Mouse (Mus musculus) kidney, adult 2 months (tissue): ENCODE results near the gene Cdc5l. TPM values are rescaled to one million over a fixed set of nuclear protein-coding genes. Genes with fewer than 3 reads are reported as not detected.

ENCODE experiments used
- DNase-seq: peaks from one replicate; pipeline ENCODE4 v3.0.0; 2021
- H3K27ac ChIP-seq: fragments of 200-500 bp; 2 replicates; pipeline ENCODE4 v1.5.1; 2012; ENCODE audit warnings: low read depth, low read length, control low read depth, inconsistent platforms; ENCODE audit not compliant: insufficient read depth
- H3K27me3 ChIP-seq: fragments of 200-500 bp; replicated peaks from 2 replicates; pipeline ENCODE4 v1.6.1; 2012; ENCODE audit warnings: mild to moderate bottlenecking, moderate library complexity, low read length, inconsistent platforms; ENCODE audit not compliant: control insufficient read depth, insufficient read depth
- H3K36me3 ChIP-seq: fragments of 200-500 bp; 2 replicates; pipeline ENCODE4 v1.6.1; 2012; ENCODE audit warnings: mild to moderate bottlenecking, moderate library complexity, low read length, inconsistent platforms; ENCODE audit not compliant: control insufficient read depth, insufficient read depth
- H3K4me1 ChIP-seq: fragments of 200-500 bp; 2 replicates; pipeline ENCODE4 v1.6.1; 2011; ENCODE audit warnings: low read length; ENCODE audit not compliant: control insufficient read depth, insufficient read depth
- H3K4me3 ChIP-seq: fragments of 200-500 bp; 2 replicates; pipeline ENCODE4 v1.5.1; 2011; ENCODE audit warnings: mild to moderate bottlenecking, low read depth, low read length, control low read depth; ENCODE audit not compliant: insufficient read depth
- CTCF ChIP-seq: fragments of 200-500 bp; conservative IDR thresholded peaks from 2 replicates; pipeline ENCODE4 v1.5.1; 2011; ENCODE audit warnings: low read depth, mild to moderate bottlenecking, control low read depth, low read length, moderate library complexity, mixed read lengths; ENCODE audit not compliant: insufficient read depth, insufficient read length
- POLR2A ChIP-seq: fragments of 200-500 bp; IDR thresholded peaks from one replicate; pipeline ENCODE4 v1.6.1; 2011; ENCODE audit warnings: low read depth, low read length, control low read depth
- WGBS: fragments of 180-500 bp; shearing (Covaris S2); methylation state at CpG from one replicate; pipeline ENCODE4 v1.1.7; 2018; 5-methylcytosine and 5-hydroxymethylcytosine counted together
- polyA plus RNA-seq: library from polyadenylated mRNA; depleted of rRNA; stranded (reverse); fragments of >200 nt; gene quantifications from 2 replicates; pipeline ENCODE4 v1.2.3, GENCODE M21; 2012

Cdc5l gene
- polyA plus RNA-seq, 1 experiment = 10.9 TPM

- Histone ChIP-seq H3K27ac (no peak overlapping the region), H3K4me1 (no peaks in the 10 kb centered on the region; the same call in 1 of the 2 replicates), H3K4me3 (no peak overlapping the region), H3K27me3 (no peaks in the 10 kb centered on the region), H3K36me3 (peaks cover 5% of the 10 kb centered on the region)
- WGBS = 84% methylated on average over 3 of the region's 3 CpGs
- TF ChIP-seq CTCF (no peak), POLR2A (no peak)
- no peak for DNase-seq
Measured at GRCm38 (mm10) chr17:45393765-45394164, 39.8 kb downstream of the Cdc5l start.

- H3K4me3 ChIP-seq = no peak overlapping the region
- H3K27me3 ChIP-seq = no peaks in the 10 kb centered on the region
- DNase-seq = no peak
- H3K36me3 ChIP-seq = peaks cover 5% of the 10 kb centered on the region
- 95% methylated on average over 5 of the region's 5 CpGs for WGBS
- H3K4me1 ChIP-seq = no peaks in the 10 kb centered on the region
- TF ChIP-seq POLR2A (no peak), CTCF (no peak)
- no peak overlapping the region for H3K27ac ChIP-seq
Measured at GRCm38 (mm10) chr17:45389896-45390295, 43.6 kb downstream of the Cdc5l start.

- 75% methylated on average over 7 of the region's 7 CpGs for WGBS
- no peak overlapping the region for H3K27ac ChIP-seq
- peaks cover 3% of the 10 kb centered on the region; the same call in 1 of the 2 replicates for H3K36me3 ChIP-seq
- no peaks in the 10 kb centered on the region for H3K4me1 ChIP-seq
- DNase-seq = peak; percentile 69
- H3K27me3 ChIP-seq = no peaks in the 10 kb centered on the region
- H3K4me3 ChIP-seq = no peak overlapping the region
- TF ChIP-seq POLR2A = no peak
- TF ChIP-seq CTCF = no peak
Measured at GRCm38 (mm10) chr17:45386986-45387385, 46.6 kb downstream of the Cdc5l start.

GRCm38 (mm10) chr17:45383305-45383704 is 50.2 kb downstream of the Cdc5l start:
- no peaks in the 10 kb centered on the region for H3K27me3 ChIP-seq
- no peak overlapping the region for H3K27ac ChIP-seq
- H3K36me3 ChIP-seq = no peaks in the 10 kb centered on the region
- no peak overlapping the region for H3K4me3 ChIP-seq
- TF ChIP-seq POLR2A = no peak
- TF ChIP-seq CTCF = no peak
- H3K4me1 ChIP-seq = no peaks in the 10 kb centered on the region
- DNase-seq = no peak
- WGBS = 69% methylated on average over 3 of the region's 3 CpGs

GRCm38 (mm10) chr17:45379271-45379784 is 54.2 kb downstream of the Cdc5l start:
- Histone ChIP-seq H3K27me3 (no peaks in the 10 kb centered on the region), H3K27ac (no peak overlapping the region), H3K4me1 (no peaks in the 10 kb centered on the region), H3K36me3 (no peaks in the 10 kb centered on the region), H3K4me3 (no peak overlapping the region)
- DNase-seq = no peak
- TF ChIP-seq POLR2A (no peak), CTCF (no peak)
- WGBS = 92% methylated on average over 9 of the region's 9 CpGs

- 45% methylated on average over 5 of the region's 5 CpGs for WGBS
- TF ChIP-seq POLR2A (no peak), CTCF (no peak)
- Histone ChIP-seq H3K27me3 (no peaks in the 10 kb centered on the region), H3K4me1 (no peaks in the 10 kb centered on the region), H3K36me3 (no peaks in the 10 kb centered on the region), H3K27ac (no peak overlapping the region), H3K4me3 (no peak overlapping the region)
- DNase-seq = no peak
Measured at GRCm38 (mm10) chr17:45377323-45377722, 56.2 kb downstream of the Cdc5l start.

- no peaks in the 10 kb centered on the region for H3K4me1 ChIP-seq
- no peak overlapping the region for H3K27ac ChIP-seq
- DNase-seq = peak; percentile 59
- H3K36me3 ChIP-seq = no peaks in the 10 kb centered on the region
- H3K4me3 ChIP-seq = no peak overlapping the region
- no peaks in the 10 kb centered on the region for H3K27me3 ChIP-seq
- TF ChIP-seq POLR2A (no peak), CTCF (peak; percentile 77)
- WGBS = 33% methylated on average over 13 of the region's 13 CpGs
Measured at GRCm38 (mm10) chr17:45373987-45374608, 59.4 kb downstream of the Cdc5l start.
